Mouse (Mus musculus) spleen, adult 12 weeks (tissue): ENCODE measurements around the gene Sik1.
"Not testable (repeated sequence)": the region's sequence is repeated elsewhere in the genome, so short reads cannot be mapped to it uniquely, and the experiment has no call there.

ENCODE experiments used
- DNase-seq: peaks from one replicate; pipeline ENCODE4 v3.0.0; 2022; ENCODE audit warnings: low spot score

Sik1 gene

DNA sequence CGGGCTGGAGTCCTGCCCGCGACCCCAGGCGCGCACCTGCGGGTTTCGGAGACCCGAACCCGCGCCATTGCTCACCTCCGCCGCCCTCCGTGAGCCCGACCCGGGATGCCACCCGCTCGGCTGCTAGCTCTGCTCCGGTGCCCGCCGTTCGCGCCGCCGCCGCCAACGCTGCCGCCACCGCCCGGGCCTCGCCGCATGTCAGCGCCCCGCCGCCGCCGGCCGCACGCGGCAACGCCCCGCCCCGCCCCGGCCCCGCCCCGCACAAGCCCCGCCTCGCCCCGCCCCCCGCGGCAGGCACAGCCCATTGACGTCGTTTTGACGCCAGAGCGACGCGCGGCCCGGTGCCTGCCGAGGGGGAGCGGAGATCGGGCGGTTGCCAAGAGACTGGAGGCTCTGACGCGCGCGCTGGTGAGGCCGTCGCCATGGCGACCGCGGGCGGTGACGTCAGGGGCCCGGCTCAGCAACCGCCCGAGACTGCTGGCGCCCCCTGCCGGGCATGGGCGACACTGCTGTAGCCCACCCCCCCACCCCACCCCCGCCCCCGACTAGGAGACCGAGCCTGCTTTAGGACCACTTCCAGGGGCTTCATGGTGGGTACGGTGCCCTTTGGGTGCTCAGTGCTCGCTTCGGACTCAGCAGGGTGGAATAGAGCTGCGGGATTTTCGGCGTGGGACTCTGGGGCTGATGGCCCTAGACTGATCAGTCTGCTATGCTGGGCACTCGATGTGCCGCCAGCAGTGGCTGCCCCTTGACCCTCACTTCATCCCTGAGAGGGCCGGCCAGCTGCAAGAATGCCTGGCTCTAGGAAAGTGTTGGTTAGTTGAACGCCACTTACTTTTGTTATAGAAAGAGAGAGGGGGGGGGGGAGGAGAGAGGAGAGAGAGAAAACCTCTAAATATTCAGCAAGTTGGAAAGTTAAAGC is at the start of gene Sik1:
TSS of gene Sik1 (minus strand) at position 208 of the 922 bp plus-strand sequence.
- peak; percentile 88 for DNase-seq

DNA sequence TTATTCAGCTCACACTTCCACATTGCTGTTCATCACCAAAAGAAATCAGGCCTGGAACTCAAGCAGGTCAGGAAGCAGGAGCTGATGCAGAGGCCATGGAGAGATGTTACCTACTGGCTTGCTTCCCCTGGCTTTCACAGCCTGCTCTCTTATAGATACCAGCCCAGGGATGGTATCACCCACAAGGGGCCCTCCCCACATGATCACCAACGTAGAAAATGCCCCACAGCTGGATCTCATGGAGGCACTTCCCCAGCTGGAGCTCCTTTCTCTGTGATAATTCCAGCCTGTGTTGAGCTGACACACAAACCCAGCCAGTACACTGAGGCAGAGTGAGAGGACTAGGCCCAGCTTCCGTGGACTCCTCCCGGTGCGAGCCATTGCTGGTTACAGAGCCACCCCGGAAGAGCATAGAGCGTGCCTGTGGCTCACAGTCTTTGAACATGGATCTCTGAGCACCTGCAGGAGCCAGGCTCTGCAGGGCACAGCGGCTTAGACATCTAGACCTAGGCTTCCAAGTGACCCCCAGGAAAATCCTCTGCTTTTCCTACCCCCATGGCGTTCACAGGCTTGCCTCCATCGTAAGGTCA is 49.7 kb upstream of the Sik1 start:
- DNase-seq: no peak

GRCm38 (mm10) chr17:31904036-31904435 is 48.4 kb upstream of the Sik1 start:
- DNase-seq: no peak

DNA sequence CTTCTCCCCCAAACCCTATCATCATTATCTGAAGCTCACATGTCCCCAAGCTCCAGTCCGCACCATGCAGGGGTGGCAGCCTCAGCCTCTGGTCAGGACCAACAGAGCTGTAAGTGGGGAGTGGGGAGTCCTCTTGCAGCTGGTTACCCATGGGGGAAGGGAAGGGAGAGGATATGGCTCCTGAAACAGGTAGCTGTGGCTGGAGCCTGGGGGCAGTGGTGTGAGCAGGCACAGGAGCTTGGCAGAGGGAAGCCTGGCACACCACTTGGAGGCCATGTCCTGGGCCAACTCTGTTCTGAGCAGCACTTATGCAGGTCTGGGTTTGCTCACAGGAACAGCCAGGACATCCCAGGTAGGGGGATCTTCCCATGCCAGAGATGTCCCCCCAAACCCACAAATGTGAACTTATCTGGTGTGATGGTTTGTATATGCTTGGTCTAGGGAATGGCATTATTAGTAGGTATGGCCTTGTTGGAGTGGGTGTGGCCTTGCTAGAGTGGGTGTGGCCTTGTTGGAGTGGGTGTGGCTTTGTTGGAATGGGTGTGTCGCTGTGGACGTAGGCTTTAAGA is 47.1 kb upstream of the Sik1 start:
- no peak for DNase-seq

DNA sequence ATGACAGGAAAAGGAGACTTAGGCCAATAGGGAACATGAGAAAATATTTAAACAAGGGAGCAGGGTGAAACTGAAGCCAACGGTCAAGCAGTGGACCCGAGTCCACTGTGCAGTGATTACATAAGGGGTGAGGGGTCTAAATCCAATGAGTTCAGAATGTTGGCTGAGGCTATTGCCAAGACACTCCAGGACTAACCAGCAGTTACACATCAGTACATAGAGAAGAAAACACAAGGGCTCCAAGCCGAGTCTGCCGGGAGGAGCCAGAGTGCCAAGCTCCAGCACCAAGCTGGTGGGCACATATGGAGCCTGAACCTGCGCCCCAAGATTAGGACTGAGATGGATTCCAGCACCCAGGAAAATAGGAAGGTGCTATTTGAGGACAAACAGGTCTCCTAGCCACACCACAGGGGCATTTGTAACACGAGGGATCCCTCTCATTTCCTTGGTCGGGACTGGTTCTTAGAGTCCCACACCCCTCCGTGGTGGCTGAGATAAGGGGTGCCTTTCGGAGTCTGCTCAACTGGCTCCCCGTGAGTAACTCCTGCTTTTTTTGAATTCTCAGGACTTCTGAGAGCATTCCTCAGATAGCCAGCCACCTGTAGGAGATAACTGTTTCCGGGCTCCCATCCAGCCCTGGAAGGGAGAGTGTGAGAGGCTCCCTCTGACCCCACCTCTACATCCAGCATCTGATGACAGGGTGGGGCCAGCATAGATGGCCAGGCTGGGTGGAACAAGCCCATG is 46.0 kb upstream of the Sik1 start:
- no peak for DNase-seq

DNA sequence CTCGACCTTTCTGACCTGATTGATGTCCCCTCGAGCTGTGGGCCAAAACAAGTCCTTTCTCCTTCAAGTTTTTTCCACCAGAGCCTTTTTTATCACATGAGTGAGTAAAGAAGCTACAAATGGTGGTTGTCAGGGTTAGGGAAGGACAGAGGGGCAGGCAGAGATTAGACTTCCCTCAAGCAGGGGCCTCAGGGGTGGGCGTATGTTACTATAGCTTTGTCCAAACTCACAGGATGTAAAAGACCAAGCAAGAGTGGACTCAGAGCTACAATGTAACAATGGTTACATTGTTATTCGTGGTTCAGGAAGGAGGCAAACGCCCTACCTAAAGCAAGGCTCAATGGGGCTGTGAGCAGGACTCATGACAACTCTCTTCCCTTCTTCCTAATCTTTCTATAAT is 43.3 kb upstream of the Sik1 start:
- no peak for DNase-seq

GRCm38 (mm10) chr17:31897186-31897793 is 41.7 kb upstream of the Sik1 start:
- DNase-seq: no peak

GRCm38 (mm10) chr17:31896751-31897150 is 41.1 kb upstream of the Sik1 start:
- DNase-seq: no peak

- DNase-seq: no peak
Observed at GRCm38 (mm10) chr17:31896311-31896710, 40.7 kb upstream of the Sik1 start.

DNA sequence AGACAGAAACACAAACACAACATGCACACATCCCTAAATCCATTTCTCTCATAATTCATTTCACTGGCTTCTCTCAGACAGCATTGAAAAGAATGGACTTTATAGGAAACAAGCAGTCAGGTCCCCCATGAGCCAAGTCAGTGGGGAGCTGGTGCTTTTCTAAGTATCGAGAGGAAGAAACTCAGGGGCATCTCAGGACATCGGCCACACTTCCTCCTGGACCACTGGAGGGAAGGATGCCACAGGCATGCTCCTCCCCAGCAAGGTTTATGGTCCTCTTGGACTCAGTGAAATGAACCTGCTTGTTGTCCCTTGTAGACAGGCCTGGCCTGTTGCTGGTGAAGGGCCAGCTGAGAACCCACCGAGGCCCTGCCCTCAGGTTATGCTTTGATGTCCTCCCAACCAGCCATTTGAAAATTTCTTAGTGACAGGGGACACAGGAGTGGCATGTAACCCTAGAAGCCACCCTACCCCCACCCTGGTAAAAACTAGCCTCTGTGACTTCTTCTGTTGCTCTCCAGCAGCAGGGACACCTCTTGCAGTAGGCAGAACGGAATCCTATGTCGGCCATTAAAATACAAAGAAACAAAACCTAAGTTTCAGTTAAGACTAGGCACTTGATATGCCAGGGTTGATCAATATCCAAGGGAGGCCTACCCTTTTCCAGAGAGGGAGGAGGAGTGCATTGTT is 37.9 kb upstream of the Sik1 start:
- no peak for DNase-seq

GRCm38 (mm10) chr17:31892750-31893149 is 37.1 kb upstream of the Sik1 start:
- DNase-seq: no peak

DNA sequence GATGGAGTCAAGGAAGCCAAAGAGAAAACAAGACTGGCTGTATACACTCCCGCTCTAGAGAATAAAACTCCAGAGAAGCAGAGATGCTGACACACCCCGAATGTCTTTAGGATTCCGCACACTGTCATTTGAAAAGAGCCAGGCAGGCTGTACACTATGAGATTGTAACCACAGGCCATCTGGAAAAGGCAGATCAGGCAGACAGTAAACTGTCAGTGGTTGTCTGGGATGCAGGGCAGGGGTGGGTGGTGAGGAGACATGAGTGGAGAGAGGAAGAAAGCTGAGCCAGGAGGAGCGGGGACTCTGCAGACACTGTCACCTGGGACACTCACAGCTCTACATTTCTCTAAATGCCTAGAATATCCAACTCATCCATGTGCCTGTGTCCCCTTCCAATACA is 36.3 kb upstream of the Sik1 start:
- no peak for DNase-seq

GRCm38 (mm10) chr17:31890311-31890951 is 34.8 kb upstream of the Sik1 start:
- DNase-seq: no peak

GRCm38 (mm10) chr17:31889446-31890201 is 34.0 kb upstream of the Sik1 start:
- DNase-seq: no peak

DNA sequence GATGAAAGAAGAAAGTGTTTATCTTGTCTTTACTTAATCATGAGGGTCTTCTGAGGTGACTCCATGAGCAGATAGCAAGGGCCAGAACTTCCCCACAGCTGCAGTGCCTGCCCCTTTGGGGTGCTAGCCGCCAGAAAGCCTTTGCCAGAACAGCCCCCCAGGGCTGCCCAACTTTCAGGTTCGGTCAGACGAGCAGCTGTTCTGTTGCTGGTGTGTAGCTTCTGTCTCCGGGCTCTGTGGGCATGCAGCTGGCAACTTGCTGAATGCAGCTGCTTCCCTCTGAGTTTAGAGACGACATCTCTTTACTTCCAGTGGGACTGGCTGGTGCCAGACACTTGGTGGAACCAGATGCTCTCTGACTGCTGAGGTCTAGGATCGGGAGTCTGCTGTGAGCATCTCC is 32.9 kb upstream of the Sik1 start:
- DNase-seq: no peak

DNA sequence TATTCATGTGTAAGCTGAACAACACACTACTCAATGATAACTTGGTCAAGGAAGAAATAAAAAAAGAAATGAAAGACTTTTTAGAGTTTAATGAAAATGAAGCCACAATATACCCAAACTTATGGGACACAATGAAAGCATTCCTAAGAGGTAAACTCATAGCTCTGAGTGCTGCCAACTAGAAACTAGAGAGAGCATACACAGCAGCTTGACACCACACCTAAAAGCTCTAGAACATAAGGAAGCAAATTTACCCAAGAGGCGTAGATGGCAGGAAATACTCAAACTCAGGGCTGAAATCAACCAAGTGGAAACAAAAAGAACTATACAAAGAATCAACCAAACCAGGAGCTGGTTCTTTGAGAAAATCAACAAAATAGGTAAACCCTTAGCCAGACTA is 29.1 kb upstream of the Sik1 start:
- not testable (repeated sequence) for DNase-seq

GRCm38 (mm10) chr17:31879406-31879805 is 23.8 kb upstream of the Sik1 start:
- DNase-seq: no peak

GRCm38 (mm10) chr17:31877650-31878141 is 22.1 kb upstream of the Sik1 start:
- DNase-seq: no peak

DNA sequence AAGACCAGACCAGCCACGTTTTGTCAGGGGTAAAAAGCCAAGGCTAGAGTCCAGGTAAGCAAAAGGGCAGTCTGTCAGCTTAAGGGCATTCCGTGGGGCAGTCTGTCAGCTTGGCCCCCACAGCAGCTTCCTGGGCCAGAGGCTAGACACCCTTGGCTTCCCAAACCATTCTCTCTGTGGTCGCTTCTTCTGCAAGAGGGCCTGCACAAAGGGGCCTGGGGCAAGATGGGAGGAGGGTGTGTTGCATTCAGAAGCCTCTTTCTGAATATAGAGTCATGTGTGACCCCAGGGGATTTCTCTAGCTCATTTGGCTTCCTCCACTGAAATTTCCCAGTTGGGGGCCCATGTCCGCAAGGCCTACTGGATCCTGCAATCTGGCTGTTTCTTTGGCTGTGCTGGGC is 21.6 kb upstream of the Sik1 start:
- no peak for DNase-seq

DNA sequence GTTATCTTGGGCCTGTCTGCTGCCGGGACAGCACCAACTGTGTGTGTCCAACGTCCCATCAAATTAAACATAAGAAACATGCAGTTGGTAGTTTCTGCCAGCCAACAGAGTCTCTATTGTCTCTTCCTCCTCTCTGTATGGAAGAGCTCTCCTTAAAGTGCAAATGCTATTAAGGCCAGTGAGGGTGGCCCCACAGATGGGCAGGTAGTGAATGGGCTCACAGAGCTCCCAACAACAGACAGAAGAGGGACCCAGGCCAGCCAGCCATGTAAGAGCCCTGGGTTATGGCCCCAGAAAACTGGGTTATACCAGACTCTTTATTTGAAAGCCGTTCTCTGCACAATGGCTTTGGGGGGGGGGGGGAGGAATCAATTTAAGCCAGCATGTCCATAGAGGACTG is 21.2 kb upstream of the Sik1 start:
- no peak for DNase-seq
